Comparison of ENCODE assay signal across 8 mouse cellular contexts in the genomic region with DNA sequence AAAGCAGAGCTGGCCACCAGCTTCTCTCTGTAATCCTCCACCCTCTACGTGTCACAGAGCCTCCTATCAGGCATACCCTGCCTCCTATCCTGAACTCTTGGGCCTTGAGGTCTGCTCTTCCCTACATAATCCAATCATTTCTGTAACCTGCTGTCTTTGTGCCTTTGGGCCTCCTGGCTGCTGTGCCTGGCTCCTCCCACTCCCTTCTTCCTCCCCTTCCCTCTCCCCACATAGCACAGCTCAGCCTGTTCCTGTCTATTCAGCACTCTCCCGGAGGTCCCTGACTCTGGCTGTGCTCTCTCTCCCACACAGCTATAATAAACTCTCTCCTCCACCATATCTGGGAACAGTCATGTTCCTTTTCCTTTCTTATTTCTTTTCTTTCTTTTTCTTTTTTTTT. TPM values are rescaled to one million over a fixed set of nuclear protein-coding genes. Genes with fewer than 3 reads are reported as not detected.
DNase-seq lines count a peak whose midpoint lies in the region; ATAC-seq and TF ChIP-seq lines count a peak whose summit lies in the region.

A gene (plus strand): TSS at position 298 of the 400 bp plus-strand sequence.

- peak; percentile 93 for ATAC-seq in lung, embryonic 14.5 days (ENCODE audit: insufficient read depth)
- ATAC-seq in kidney, postnatal 0 days (replicated peaks; ENCODE audit: low FRiP score, low read depth) = peak; percentile 87; the same call in 1 of the 2 replicates
- ATAC-seq in neural tube, embryonic 14.5 days (ENCODE audit: low read depth) = peak; percentile 90

- H3K27ac ChIP-seq in lung, embryonic 14.5 days (ENCODE audit: low read depth) = no peak within 1 kb of the TSS
- H3K27ac ChIP-seq in forebrain, embryonic 10.5 days = peak within 1 kb of the TSS; percentile 12; the same call in 1 of the 2 replicates
- H3K27ac ChIP-seq in kidney, postnatal 0 days = peak within 1 kb of the TSS; percentile 11; the same call in 1 of the 2 replicates
- H3K27ac ChIP-seq in neural tube, embryonic 14.5 days (ENCODE audit: low read depth, low read length) = peak within 1 kb of the TSS; percentile 55; the same call in 1 of the 2 replicates

- no peaks in the 10 kb centered on the region for H3K36me3 ChIP-seq in lung, embryonic 14.5 days (ENCODE audit: insufficient read depth)
- H3K36me3 ChIP-seq in forebrain, embryonic 10.5 days (replicated peaks) = no peaks in the 10 kb centered on the region
- H3K36me3 ChIP-seq in kidney, postnatal 0 days (ENCODE audit: insufficient read depth, low read length) = no peaks in the 10 kb centered on the region
- no peaks in the 10 kb centered on the region for H3K36me3 ChIP-seq in neural tube, embryonic 14.5 days (ENCODE audit: control insufficient read depth, insufficient read depth, low read length)

- no peaks in the 10 kb centered on the region for H3K27me3 ChIP-seq in lung, embryonic 14.5 days (ENCODE audit: insufficient read depth, low read length)
- H3K27me3 ChIP-seq in forebrain, embryonic 10.5 days (ENCODE audit: poor library complexity, severe bottlenecking) = 0 out of 2 replicates have a peak, but pooled peaks cover 9% of the 10 kb centered on the region
- no peaks in the 10 kb centered on the region for H3K27me3 ChIP-seq in kidney, postnatal 0 days (ENCODE audit: insufficient read depth, low read length)
- no peaks in the 10 kb centered on the region for H3K27me3 ChIP-seq in neural tube, embryonic 14.5 days (ENCODE audit: control insufficient read depth, insufficient read depth, low read length)

- no peak for TF ChIP-seq CTCF in lung, embryonic 14.5 days (IDR thresholded peaks at IDR 0.05; ENCODE audit: low read depth)
- 0 out of 2 replicates have a peak, but pooled peaks have one; percentile 13 for TF ChIP-seq CTCF in kidney, postnatal 0 days (IDR thresholded peaks at IDR 0.05; ENCODE audit: low read depth)

- 29% methylated on average over 2 of the region's 2 CpGs for WGBS in lung, embryonic 14.5 days
- 6% methylated on average over 2 of the region's 2 CpGs for WGBS in forebrain, embryonic 10.5 days
- 15% methylated on average over 2 of the region's 2 CpGs for WGBS in kidney, postnatal 0 days
- WGBS in neural tube, embryonic 14.5 days = 24% methylated on average over 2 of the region's 2 CpGs

- 0 out of 2 replicates have a peak within 1 kb of the TSS, but pooled peaks have one; percentile 25 for H3K4me2 ChIP-seq in lung, embryonic 14.5 days
- no peak within 1 kb of the TSS for H3K4me2 ChIP-seq in kidney, postnatal 0 days (ENCODE audit: low read length)
- no peak within 1 kb of the TSS for H3K4me2 ChIP-seq in neural tube, embryonic 14.5 days (ENCODE audit: low read depth, low read length)

- H3K9me3 ChIP-seq in lung, embryonic 14.5 days (ENCODE audit: low read depth, low read length) = no peaks in the 10 kb centered on the region
- no peaks in the 10 kb centered on the region for H3K9me3 ChIP-seq in forebrain, embryonic 10.5 days
- no peaks in the 10 kb centered on the region for H3K9me3 ChIP-seq in kidney, postnatal 0 days (replicated peaks; ENCODE audit: low read length)
- no peaks in the 10 kb centered on the region for H3K9me3 ChIP-seq in neural tube, embryonic 14.5 days (ENCODE audit: control insufficient read depth, low read length)

- no peak within 1 kb of the TSS for H3K9ac ChIP-seq in lung, embryonic 14.5 days
- no peak within 1 kb of the TSS for H3K9ac ChIP-seq in kidney, postnatal 0 days (ENCODE audit: low read depth, low read length)
- no peak within 1 kb of the TSS for H3K9ac ChIP-seq in neural tube, embryonic 14.5 days (replicated peaks; ENCODE audit: low read depth, low read length)

- peak; percentile 71 for DNase-seq in lung, embryonic 14.5 days
- DNase-seq in lung, postnatal 4 days = no peak
- DNase-seq in forebrain, embryonic 10.5 days (ENCODE audit: extremely low spot score, low spot score) = no peak
- peak; percentile 89 for DNase-seq in kidney, postnatal 0 days (ENCODE audit: low spot score)
- DNase-seq in urinary bladder, postnatal 25 days (ENCODE audit: low spot score) = no peak
- DNase-seq in ovary, postnatal 14 days (ENCODE audit: low spot score) = no peak
- DNase-seq in adipocyte (ENCODE audit: low spot score) = no peak

- H3K4me1 ChIP-seq in lung, embryonic 14.5 days (ENCODE audit: insufficient read depth) = 0 out of 2 replicates have a peak, but pooled peaks cover 3% of the 10 kb centered on the region
- H3K4me1 ChIP-seq in forebrain, embryonic 10.5 days = peaks cover 30% of the 10 kb centered on the region
- H3K4me1 ChIP-seq in kidney, postnatal 0 days (replicated peaks; ENCODE audit: insufficient read depth, low read length) = 0 out of 2 replicates have a peak, but pooled peaks cover 6% of the 10 kb centered on the region
- H3K4me1 ChIP-seq in neural tube, embryonic 14.5 days (ENCODE audit: control insufficient read depth, insufficient read depth, low read length) = no peaks in the 10 kb centered on the region

- no peak within 1 kb of the TSS for H3K4me3 ChIP-seq in lung, embryonic 14.5 days (ENCODE audit: low read depth, low read length)
- H3K4me3 ChIP-seq in forebrain, embryonic 10.5 days = no peak within 1 kb of the TSS
- no peak within 1 kb of the TSS for H3K4me3 ChIP-seq in kidney, postnatal 0 days (replicated peaks; ENCODE audit: low read depth, low read length)
- H3K4me3 ChIP-seq in neural tube, embryonic 14.5 days (ENCODE audit: low read depth, low read length) = no peak within 1 kb of the TSS

RNA-seq across cellular contexts. Expression of the gene that starts here (rescaled TPM):
- 4.7 and 5.4 TPM in 2 replicates for polyA plus RNA-seq in lung, embryonic 14.5 days (2014; fragmentation: Nextera tagmentation; extraction: Ambion mirVana)
- polyA plus RNA-seq in forebrain, embryonic 10.5 days (2016; fragmentation: Nextera tagmentation; extraction: Ambion mirVana) = 2.1 and 2.7 TPM in 2 replicates
- polyA plus RNA-seq in kidney, postnatal 0 days (2015; fragmentation: Nextera tagmentation; extraction: Ambion mirVana) = 7.3 and 8.3 TPM in 2 replicates
- polyA plus RNA-seq in neural tube, embryonic 14.5 days (2014; fragmentation: Nextera tagmentation; extraction: Ambion mirVana) = 1.9 and 3.3 TPM in 2 replicates

Comparison
In these comparisons a context has a peak if more than half of its experiments do, and no peak if none do; other contexts are left out.
1. DNase-seq: peak in lung, embryonic 14.5 days (single experiment) and kidney, postnatal 0 days (single experiment); none in lung, postnatal 4 days (0 of 2), forebrain, embryonic 10.5 days (single experiment), urinary bladder, postnatal 25 days (single experiment), ovary, postnatal 14 days (single experiment) and adipocyte (single experiment).
2. Peak in every context shown above with its lines, with median percentiles within 50 percentile points of each other: ATAC-seq.